Mouse (Mus musculus): Measurements from ENCODE around the gene Tex46.

The Tex46 gene

GRCm38 (mm10) chr4:136610387-136610856, at the start of gene Tex46:
TSS of gene Tex46 (plus strand) at chr4:136610437.
- no peak for DNase-seq

DNA sequence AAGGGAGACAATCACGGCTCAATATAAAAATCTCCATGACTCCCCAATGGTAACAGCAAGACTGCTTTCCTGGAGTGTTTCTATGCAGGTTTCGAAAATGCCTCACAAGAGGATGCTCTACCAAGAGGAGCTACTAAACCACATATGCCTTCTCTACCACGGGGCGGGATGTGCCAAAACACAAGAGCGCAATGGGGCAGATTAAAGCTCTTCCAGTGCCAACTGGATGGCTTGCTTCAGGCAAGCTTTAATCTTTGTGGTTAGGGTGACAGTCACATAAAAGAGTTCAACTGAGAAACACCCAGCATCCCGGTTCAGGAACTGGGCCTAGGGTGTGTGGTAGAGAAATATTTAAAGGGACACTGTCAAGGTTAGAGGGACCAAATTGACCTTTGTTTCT, 47.5 kb upstream of the Tex46 start:
- no peak for DNase-seq

- peak; percentile 13 for DNase-seq
Observed at GRCm38 (mm10) chr4:136568629-136569028, 41.6 kb upstream of the Tex46 start.

- no peak for DNase-seq
Observed at GRCm38 (mm10) chr4:136569998-136570397, 40.2 kb upstream of the Tex46 start.

DNA sequence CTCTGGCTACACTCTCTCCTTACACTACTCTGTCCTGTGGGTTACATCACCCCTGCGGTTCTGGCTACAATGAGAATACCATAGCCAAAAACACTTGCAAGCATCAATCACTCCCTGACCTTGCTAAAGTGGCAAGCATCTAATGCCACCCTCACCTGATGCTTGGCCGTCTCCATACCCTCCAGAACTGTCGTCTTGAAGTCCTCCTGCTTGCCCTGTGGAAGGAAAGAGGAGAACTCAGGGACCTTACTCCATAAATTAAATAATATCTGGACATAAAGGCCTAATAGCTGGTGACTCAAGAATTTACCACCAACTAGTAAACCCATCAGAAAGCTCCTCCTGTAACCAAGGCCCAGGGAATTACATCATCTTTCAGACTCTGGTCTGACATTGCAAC, 28.4 kb upstream of the Tex46 start:
- no peak for DNase-seq

GRCm38 (mm10) chr4:136587221-136587827, 22.9 kb upstream of the Tex46 start:
- DNase-seq: no peak

GRCm38 (mm10) chr4:136588003-136588402, 22.2 kb upstream of the Tex46 start:
- no peak for DNase-seq

DNA sequence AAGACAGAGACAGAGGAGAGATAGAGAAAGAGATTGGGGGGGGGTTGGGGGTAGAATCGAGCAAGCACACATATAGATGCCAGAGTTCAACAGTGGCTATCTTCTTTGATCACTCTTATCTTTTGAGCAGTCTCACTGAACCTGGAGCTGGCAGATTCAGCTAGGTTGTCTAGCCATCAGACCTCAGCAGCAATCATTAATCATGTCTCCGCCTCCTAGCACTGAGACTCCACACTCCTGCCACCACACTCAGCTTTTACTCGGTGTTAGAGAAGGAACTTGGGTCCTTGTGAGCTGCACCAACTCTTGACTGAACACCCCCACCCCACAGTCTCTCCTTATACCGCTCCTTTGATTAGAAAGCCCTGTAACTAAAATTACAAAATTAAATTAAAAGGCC, 18.1 kb upstream of the Tex46 start:
- DNase-seq: no peak

- no peak for DNase-seq
Observed at GRCm38 (mm10) chr4:136594006-136594405, 16.2 kb upstream of the Tex46 start.

GRCm38 (mm10) chr4:136595221-136595620, 15.0 kb upstream of the Tex46 start:
- no peak for DNase-seq

DNA sequence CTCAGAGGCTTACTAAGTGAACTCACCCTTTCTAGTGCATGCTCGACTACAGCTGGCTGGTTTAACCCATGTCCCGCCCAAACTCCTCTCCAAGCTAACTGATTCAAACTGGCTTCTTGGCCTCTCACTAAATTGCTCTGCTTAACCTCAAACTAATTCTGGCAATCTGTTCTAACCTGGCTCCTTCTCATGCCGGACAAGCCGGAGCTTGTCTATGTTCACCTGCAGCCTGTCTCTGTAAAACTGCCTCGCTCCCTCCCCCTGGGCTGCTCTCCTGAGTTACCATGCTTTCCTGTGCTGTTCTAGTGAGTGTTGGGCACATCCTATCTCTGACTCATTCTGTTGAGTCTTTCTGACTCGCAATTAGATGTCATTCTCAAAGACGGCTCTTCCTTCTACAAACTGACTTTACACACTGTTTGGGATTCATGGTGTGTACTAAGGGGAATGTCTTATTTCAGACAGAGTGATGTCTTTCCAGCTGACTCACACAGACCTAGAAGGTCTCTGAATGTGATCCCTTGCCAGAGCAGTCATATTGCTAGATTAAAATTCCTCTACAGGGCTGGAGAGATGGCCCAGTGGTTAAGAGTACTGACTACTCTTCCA, 11.9 kb upstream of the Tex46 start:
- no peak for DNase-seq

GRCm38 (mm10) chr4:136599869-136600268, 10.4 kb upstream of the Tex46 start:
- no peak for DNase-seq

DNA sequence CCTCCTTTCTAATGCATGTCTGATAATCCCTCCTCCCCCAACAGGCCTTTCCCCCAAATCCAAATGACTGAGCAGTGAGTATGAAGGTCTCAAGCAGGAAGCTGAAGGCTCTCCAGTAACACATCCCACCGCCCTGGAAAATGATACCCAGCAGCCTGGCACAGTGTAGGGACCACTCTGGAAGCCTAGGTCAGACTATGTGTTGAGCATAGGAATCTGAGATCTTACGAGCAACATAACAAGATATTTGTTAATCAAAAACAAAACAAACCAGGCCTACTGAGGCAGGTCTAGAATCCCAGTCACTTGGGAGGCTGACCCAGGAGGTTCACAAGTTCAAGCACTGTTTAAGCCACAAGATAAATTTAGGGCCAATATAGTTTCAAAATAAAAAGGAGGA, 9.7 kb upstream of the Tex46 start:
- DNase-seq: no peak

- peak; percentile 29 for DNase-seq
Observed at GRCm38 (mm10) chr4:136601476-136601875, 8.8 kb upstream of the Tex46 start.

GRCm38 (mm10) chr4:136602018-136602554, 8.2 kb upstream of the Tex46 start:
- DNase-seq: peak; percentile 59

GRCm38 (mm10) chr4:136602568-136602967, 7.7 kb upstream of the Tex46 start, which contains the start of gene Kdm1a:
TSS of gene Kdm1a (minus strand) at chr4:136602723.
- peak; percentile 96 for DNase-seq

DNA sequence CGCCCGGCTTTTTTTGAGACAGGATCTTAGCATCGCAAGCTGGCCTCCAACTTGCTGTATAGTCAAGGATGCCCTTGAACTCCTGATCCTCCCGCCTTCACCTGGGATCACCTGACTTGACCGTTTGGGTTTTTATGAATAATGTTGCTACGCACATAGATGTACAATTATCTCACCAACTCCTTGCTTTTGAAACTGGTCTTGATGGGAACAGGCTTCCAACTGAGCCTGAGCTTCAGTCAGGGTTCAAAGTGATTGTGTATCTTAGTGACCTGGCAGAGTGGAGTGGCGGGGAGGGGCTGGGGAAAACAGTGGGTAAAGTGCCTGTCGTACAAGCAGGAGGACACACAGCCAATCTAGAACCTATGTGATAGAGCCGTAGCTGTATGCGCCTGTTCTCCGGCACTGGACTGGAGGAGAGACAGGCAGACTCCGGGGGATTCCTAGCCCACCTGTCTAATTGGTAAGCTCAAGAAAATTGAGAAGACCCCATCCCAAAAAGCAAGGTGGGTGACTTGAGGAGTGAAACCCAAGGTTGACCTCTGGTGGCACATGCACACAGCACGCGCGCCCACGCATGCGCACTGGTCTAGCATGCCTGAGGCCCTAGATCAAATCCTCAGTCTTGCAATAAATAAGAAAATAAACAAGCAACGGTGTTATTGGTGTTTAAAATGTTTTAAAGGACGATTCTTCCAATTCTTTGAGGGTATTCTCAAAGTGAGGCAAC, 4.3 kb upstream of the Tex46 start:
- no peak for DNase-seq

- no peak for DNase-seq
Observed at GRCm38 (mm10) chr4:136613657-136614056, 3.4 kb downstream of the Tex46 start.

DNA sequence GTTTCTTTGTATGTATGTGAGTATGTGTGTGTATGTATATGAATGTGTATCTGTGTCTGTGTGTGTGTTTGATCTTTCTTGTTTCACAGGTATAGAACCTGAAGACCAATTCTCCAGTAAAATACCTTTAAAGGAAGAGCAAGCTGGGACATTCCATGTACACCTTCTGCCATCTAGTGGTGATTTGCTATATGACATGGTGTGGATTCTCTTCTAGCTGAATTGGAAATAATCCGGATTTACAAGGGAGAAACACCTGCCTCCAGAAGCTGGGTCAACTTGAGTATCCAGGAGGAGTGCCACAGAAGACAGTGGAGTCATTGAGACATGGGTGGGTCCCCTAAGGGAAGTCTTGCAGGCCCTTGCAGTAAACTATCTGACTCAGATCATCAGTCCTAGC, 11.1 kb downstream of the Tex46 start:
- peak; percentile 43 for DNase-seq

DNA sequence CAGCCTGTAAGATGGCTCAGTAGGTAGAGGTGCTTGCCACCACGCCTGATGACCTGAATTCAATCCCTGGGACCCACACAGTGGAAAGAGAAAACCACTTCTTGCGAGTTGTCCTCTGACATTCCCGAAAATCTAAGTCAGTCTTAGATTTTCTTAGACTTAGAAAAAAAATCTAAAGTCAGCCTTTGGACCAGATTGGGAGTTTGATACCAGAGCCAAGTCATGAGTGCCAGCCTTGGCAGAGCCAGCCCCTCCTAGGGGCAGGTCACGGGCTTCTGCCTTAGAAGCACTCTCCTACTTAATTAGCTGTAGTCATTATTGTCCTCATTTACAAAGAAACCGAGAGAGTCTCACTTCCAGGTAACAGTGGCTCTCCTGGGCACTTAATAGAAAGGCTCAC, 11.7 kb downstream of the Tex46 start:
- DNase-seq: no peak

DNA sequence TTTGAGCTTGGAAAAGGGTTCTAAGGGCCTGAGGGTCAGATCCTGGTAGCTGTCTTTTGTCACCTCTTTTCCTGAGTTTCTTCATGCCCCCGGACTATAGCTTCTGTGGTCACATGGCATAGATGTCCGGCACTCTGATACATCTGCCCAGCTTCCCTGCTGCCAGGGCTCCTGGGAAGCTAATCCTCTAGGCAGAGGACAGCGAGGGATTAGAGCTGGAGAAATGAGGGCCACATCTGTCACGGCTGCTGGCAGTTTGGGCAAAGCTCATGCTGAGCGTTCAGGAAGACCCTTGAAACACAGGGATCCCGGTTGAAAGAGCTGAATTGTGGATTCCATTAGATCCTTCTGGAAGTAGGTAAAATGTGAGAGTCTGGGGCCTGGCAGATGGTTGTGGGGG, 12.2 kb downstream of the Tex46 start, which contains the start of gene Lactbl1:
Lactbl1 (plus strand) TSS at position 234 of the 400 bp plus-strand sequence.
- no peak for DNase-seq

DNA sequence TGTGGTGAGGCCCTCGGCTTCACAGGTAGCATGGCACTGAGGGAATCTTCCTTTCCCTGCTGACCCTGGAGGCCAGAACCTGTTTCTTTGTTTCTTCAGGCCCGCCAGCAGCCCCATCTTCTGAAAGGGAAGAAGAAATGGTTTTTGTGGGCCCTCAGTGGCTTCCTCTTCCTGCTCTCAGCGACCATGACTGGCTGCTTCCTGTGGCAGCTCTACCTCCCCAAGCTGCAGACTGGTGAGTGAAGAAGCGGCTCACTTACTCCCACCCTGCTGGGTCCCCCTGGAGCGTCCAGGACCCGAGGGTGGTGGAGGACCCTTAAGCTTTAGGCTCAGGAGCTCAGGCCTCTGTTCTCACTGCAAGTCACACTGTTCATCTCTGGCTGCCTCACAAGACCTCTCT, 16.4 kb downstream of the Tex46 start:
- peak; percentile 54 for DNase-seq

DNA sequence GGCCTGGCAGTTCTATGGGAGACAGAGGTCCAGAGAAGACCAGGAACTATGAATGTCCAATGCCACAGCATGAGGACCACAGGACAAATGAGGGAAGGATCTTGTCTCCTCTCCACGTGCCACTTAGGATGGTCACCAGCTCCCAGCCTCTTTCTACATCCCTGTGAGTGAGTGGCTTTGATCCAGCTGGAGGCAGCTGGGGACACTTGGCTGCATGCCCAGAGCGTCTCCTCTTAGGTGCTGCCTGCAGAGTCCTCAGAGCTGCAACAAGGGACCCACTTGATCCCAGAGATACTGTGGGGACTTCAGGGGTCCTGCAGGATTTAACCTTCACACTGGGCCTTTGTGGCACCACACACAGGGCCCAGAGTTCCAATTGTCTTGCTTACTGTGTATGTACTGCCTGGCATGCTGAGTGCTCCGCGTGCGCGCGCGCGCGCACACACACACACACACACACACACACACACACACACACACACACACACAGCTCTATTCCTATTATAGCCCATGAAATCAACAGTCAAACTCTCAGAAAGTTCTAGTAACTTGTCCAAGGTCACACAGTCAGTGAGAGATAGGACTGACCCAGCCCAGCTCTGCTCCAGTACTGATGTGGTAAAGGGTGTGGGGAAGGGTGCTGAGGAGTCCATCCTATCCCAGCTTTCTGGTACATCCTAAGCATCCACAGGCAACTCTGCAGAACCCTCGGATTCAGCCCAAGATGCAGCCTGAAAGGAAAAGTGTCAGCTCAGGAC, 21.2 kb downstream of the Tex46 start:
- no peak for DNase-seq

Measured in thymus, postnatal 14 days (tissue).